ENCODE assay signal across 29 mouse cellular contexts in genomic region chr9:112236551-112236950, GRCm38 (mm10). TPM values are rescaled to one million over a fixed set of nuclear protein-coding genes. Genes with fewer than 3 reads are reported as not detected.
DNase-seq lines count a peak whose midpoint lies in the region; ATAC-seq and TF ChIP-seq lines count a peak whose summit lies in the region.
"Had no signal": no experiment of that assay in that cellular context is flagged by ENCODE, and none has a peak within 500 bp of the region (broad histone marks: within the 10 kb centered on the region; RNA-seq: fewer than 3 reads in every experiment).

No protein-coding gene starts in this region.

- no peak for TF ChIP-seq POLR2A in olfactory bulb, adult 2 months (IDR thresholded peaks at IDR 0.05; ENCODE audit: insufficient read depth, low read depth, low read length)

- H3K9ac ChIP-seq in hindbrain, embryonic 14.5 days: no peak overlapping the region
- H3K9ac ChIP-seq in hindbrain, embryonic 12.5 days: no peak overlapping the region
- H3K9ac ChIP-seq in midbrain, embryonic 15.5 days: no peak overlapping the region
- H3K9ac ChIP-seq in midbrain, embryonic 14.5 days (replicated peaks; ENCODE audit: low read length): no peak overlapping the region
- H3K9ac ChIP-seq: heart, embryonic 15.5 days; kidney, embryonic 15.5 days; liver, embryonic 14.5 days had no signal

- WGBS in hindbrain, embryonic 14.5 days: 78% methylated on average over 8 of the region's 8 CpGs
- 82% methylated on average over 8 of the region's 8 CpGs for WGBS in hindbrain, embryonic 12.5 days
- WGBS in midbrain, embryonic 15.5 days: 78% methylated on average over 8 of the region's 8 CpGs
- WGBS in midbrain, embryonic 14.5 days: 84% methylated on average over 8 of the region's 8 CpGs
- WGBS in olfactory bulb, adult 2 months: 37% methylated on average over 8 of the region's 8 CpGs

- H3K36me3 ChIP-seq in hindbrain, embryonic 14.5 days (replicated peaks; ENCODE audit: control insufficient read depth, insufficient read depth): no peaks in the 10 kb centered on the region
- no peaks in the 10 kb centered on the region for H3K36me3 ChIP-seq in hindbrain, embryonic 12.5 days
- H3K36me3 ChIP-seq in midbrain, embryonic 15.5 days (replicated peaks): no peaks in the 10 kb centered on the region
- no peaks in the 10 kb centered on the region for H3K36me3 ChIP-seq in midbrain, embryonic 14.5 days (ENCODE audit: control insufficient read depth, insufficient read depth, low read length)
- H3K36me3 ChIP-seq: forebrain, embryonic 12.5 days; heart, embryonic 10.5 days; heart, embryonic 15.5 days; kidney, embryonic 15.5 days had no signal

- peak; percentile 44 for DNase-seq in cerebellum, adult 9-10 months
- no peak for DNase-seq in cerebellum, postnatal 4 days (ENCODE audit: low spot score in 2 of 2)
- DNase-seq in hindbrain, embryonic 14.5 days (ENCODE audit: low spot score): no peak
- DNase-seq in midbrain, embryonic 14.5 days: no peak
- DNase-seq: adrenal gland, adult 2 months; adrenal gland, postnatal 36 days; gastrocnemius, postnatal 25 days; heart, adult 11 months; kidney, adult 11 months; kidney, postnatal 36 days; layer of hippocampus, postnatal 36 days; liver; lung, adult 2 months; lung, postnatal 10 days; spleen, adult 18-20 months; thymus, postnatal 14 days had no signal

- H3K27ac ChIP-seq in hindbrain, embryonic 14.5 days: no peak overlapping the region; the same call in 1 of the 2 replicates
- H3K27ac ChIP-seq in hindbrain, embryonic 12.5 days: no peak overlapping the region
- no peak overlapping the region for H3K27ac ChIP-seq in midbrain, embryonic 15.5 days
- H3K27ac ChIP-seq in midbrain, embryonic 14.5 days (replicated peaks; ENCODE audit: low read depth, low read length): no peak overlapping the region
- H3K27ac ChIP-seq in olfactory bulb, adult 2 months (ENCODE audit: insufficient read depth, low read depth, low read length): peak overlapping the region; percentile 86
- H3K27ac ChIP-seq: forebrain, embryonic 12.5 days; heart, embryonic 10.5 days; heart, embryonic 15.5 days; kidney, embryonic 15.5 days; liver, embryonic 14.5 days; macrophage had no signal

- H3K4me1 ChIP-seq in hindbrain, embryonic 14.5 days (replicated peaks; ENCODE audit: control insufficient read depth, insufficient read depth, low read length): no peaks in the 10 kb centered on the region; the same call in 1 of the 2 replicates
- peaks cover 10% of the 10 kb centered on the region for H3K4me1 ChIP-seq in hindbrain, embryonic 12.5 days
- H3K4me1 ChIP-seq in midbrain, embryonic 15.5 days: peaks cover under 1% of the 10 kb centered on the region; the same call in 1 of the 2 replicates
- H3K4me1 ChIP-seq in midbrain, embryonic 14.5 days (ENCODE audit: control insufficient read depth, insufficient read depth, low read length): 0 out of 2 replicates have a peak, but pooled peaks cover 2% of the 10 kb centered on the region
- peaks cover 4% of the 10 kb centered on the region; the same call in 1 of the 2 replicates for H3K4me1 ChIP-seq in olfactory bulb, adult 2 months (ENCODE audit: control insufficient read depth, insufficient read depth, low read length)

- peaks cover 6% of the 10 kb centered on the region; the same call in 1 of the 2 replicates for H3K27me3 ChIP-seq in hindbrain, embryonic 14.5 days (ENCODE audit: control insufficient read depth, insufficient read depth, low read length)
- H3K27me3 ChIP-seq in hindbrain, embryonic 12.5 days: peaks cover 42% of the 10 kb centered on the region
- H3K27me3 ChIP-seq in midbrain, embryonic 15.5 days (replicated peaks): no peaks in the 10 kb centered on the region
- H3K27me3 ChIP-seq in midbrain, embryonic 14.5 days (ENCODE audit: control insufficient read depth, insufficient read depth, low read length): no peaks in the 10 kb centered on the region
- H3K27me3 ChIP-seq: CH12.LX had no signal

- TF ChIP-seq CTCF in olfactory bulb, adult 2 months (IDR thresholded peaks at IDR 0.05; ENCODE audit: insufficient read depth, low read depth, low read length): no peak

- H3K4me3 ChIP-seq in hindbrain, embryonic 14.5 days (replicated peaks; ENCODE audit: low read length): no peak overlapping the region
- no peak overlapping the region for H3K4me3 ChIP-seq in hindbrain, embryonic 12.5 days
- no peak overlapping the region for H3K4me3 ChIP-seq in midbrain, embryonic 15.5 days
- H3K4me3 ChIP-seq in midbrain, embryonic 14.5 days (replicated peaks; ENCODE audit: low read depth, low read length): no peak overlapping the region
- peak overlapping the region; percentile 17; the same call in 1 of the 2 replicates for H3K4me3 ChIP-seq in olfactory bulb, adult 2 months (ENCODE audit: insufficient read depth, low read depth, low read length)
- H3K4me3 ChIP-seq: erythroblast, embryonic 14.5 days; heart, embryonic 10.5 days; heart, embryonic 15.5 days; kidney, embryonic 15.5 days had no signal

- H3K9me3 ChIP-seq in hindbrain, embryonic 14.5 days (ENCODE audit: control insufficient read depth, low read length): no peaks in the 10 kb centered on the region
- H3K9me3 ChIP-seq in hindbrain, embryonic 12.5 days (replicated peaks): no peaks in the 10 kb centered on the region
- no peaks in the 10 kb centered on the region for H3K9me3 ChIP-seq in midbrain, embryonic 15.5 days
- H3K9me3 ChIP-seq in midbrain, embryonic 14.5 days (ENCODE audit: control insufficient read depth, low read length): no peaks in the 10 kb centered on the region
- H3K9me3 ChIP-seq: forebrain, embryonic 12.5 days; heart, embryonic 10.5 days; heart, embryonic 15.5 days; kidney, embryonic 15.5 days had no signal

- H3K4me2 ChIP-seq in hindbrain, embryonic 14.5 days (replicated peaks): peak overlapping the region; percentile 88
- H3K4me2 ChIP-seq in hindbrain, embryonic 12.5 days (replicated peaks): no peak overlapping the region
- peak overlapping the region; percentile 14; the same call in 1 of the 2 replicates for H3K4me2 ChIP-seq in midbrain, embryonic 15.5 days
- no peak overlapping the region for H3K4me2 ChIP-seq in midbrain, embryonic 14.5 days (ENCODE audit: low read length)

- ATAC-seq in hindbrain, embryonic 14.5 days (ENCODE audit: low FRiP score): no peak
- ATAC-seq in hindbrain, embryonic 12.5 days (ENCODE audit: low FRiP score): no peak
- ATAC-seq in midbrain, embryonic 15.5 days (replicated peaks): no peak
- ATAC-seq in midbrain, embryonic 14.5 days (ENCODE audit: low FRiP score, low TSS enrichment): no peak
- ATAC-seq: activated CD4-positive, CD25-positive, alpha-beta regulatory T cell, adult 4 months had no signal

RNA-seq across cellular contexts. Expression of gene Arpp21, which starts 0.8 kb away (rescaled TPM):
- 29.1 and 40.8 TPM in 2 replicates for polyA plus RNA-seq in hindbrain, embryonic 14.5 days (2014; fragmentation: Nextera tagmentation; extraction: Ambion mirVana)
- polyA plus RNA-seq in hindbrain, embryonic 12.5 days (2016; fragmentation: Nextera tagmentation; extraction: Ambion mirVana): 9.8 and 19.9 TPM in 2 replicates
- polyA plus RNA-seq in midbrain, embryonic 15.5 days (2015; fragmentation: Nextera tagmentation; extraction: Ambion mirVana): 52.1 and 56.4 TPM in 2 replicates
- polyA plus RNA-seq in midbrain, embryonic 14.5 days (2014; fragmentation: Nextera tagmentation; extraction: Ambion mirVana): 27.4 and 37.7 TPM in 2 replicates
- 229 and 639 TPM in 2 replicates for polyA plus RNA-seq in olfactory bulb, adult 2 months (2012; ENCODE audit: insufficient read depth, insufficient read length, low replicate concordance, missing spikeins)
- polyA plus RNA-seq: urinary bladder, adult 2 months had no signal

Comparison
In these comparisons a context has a peak if more than half of its experiments do, and no peak if none do; other contexts are left out.
1. H3K4me2 ChIP-seq: peak in hindbrain, embryonic 14.5 days (single experiment) and midbrain, embryonic 15.5 days (single experiment); none in hindbrain, embryonic 12.5 days (single experiment) and midbrain, embryonic 14.5 days (single experiment).